Mouse (Mus musculus) spleen, postnatal 36 days (tissue): ENCODE data around the gene Pakap.
A peak's percentile ranks its signal among the peaks of the same experiment; 100 is the strongest.

Source experiments
- DNase-seq, 2 experiments: peaks; one replicate each; pipeline ENCODE4 v3.0.0; 2022; ENCODE audit warnings: low spot score in 2 of 2, mixed read lengths in 1 of 2

Pakap gene

DNA sequence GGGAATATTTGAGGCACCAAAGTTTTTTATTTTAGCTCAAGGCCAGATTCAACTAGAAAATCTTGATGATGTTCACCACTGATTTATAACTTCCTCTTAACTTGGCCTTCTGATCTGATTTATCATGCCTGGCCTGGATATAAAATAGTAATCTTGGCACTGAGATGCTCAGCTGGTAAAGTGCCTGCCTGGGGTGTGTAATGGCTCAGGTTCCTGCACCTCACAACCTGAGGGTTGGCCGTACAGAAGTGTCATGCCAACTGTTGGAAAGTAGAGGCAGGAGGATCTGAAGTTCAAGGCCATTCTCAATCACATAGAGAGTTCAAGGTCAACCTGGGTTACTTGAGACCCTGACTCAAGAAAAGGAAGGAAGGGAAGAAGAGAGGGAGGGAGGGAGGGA, 57.3 kb downstream of the Pakap start:
- no peak for DNase-seq

DNA sequence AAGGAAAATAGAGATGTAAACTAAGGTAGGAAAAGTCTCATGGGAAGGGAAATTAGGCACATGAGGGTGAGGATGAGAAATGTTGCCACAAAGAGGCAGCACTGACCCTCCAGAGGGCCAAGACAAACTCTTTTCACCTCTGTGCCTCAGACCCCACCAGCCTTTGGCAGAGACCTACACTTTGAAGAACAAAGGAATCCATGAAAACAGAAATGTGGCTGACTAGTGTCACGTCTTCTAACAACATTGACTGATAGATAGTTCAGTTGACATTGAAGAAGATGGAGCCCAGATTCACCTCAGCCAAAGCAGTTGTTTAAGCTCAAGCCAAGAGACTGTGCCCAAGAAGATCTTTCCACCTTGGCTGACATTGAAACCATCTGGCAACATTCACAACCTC, 57.8 kb downstream of the Pakap start:
- DNase-seq = no peak

DNA sequence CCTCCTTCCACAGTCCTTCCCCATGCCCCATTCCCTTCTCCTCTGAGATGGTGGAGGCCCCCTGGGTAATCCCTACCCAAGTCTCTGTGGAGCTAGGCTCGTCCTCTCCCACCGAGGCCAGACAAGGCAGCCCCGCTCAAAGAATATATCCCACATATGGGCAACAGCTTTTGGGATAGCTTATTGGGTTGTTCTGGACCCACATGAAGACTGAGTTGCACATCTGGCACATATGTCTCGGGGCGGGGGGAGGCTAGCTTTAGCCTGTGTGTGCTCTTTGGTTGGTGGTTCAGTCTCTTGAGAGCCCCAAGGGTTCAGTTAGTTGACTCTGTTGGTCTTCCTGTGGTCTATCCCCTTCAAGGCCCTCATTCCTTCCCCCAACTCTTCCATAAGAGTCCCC, 58.9 kb downstream of the Pakap start:
- no peak for DNase-seq

DNA sequence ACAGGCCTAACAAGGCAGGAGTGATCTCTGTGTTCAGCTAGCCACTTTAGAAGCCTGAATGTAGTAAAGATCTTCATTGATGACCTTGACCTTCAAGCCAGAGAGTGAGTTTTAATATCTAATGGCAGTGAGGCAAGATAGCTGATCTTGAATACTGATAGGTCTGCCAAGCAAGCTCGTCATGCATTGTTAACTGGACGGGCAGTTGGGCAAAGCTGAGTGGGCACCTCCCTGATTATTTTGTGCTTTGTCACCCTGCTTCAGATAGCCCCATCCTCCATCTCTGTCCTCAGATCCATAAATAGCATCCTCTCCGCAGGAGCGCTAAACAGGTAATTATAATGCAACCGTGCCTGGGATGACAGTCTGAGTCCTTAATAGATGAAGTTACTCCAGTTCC, 64.4 kb downstream of the Pakap start:
- DNase-seq = no peak

DNA sequence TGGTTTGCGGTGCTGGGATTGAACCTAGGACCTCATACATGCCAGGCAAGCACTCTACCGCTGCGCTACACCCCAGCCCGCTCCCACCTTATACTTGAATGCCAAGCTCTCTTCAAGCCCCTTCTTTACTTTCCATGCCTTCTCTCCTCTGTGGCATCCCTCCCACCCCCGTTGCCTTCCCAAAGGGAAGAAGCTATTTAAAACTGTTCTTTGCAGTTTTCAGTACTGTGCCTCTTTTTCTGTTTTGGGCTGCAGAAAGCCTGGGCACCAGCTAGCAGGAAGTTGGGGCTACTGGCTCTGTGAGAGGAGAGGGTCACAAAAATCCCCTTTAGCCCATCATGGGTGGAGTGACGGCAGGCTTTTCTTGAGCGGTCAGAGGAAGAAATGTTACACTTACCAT, 65.1 kb downstream of the Pakap start:
- DNase-seq = no peak

DNA sequence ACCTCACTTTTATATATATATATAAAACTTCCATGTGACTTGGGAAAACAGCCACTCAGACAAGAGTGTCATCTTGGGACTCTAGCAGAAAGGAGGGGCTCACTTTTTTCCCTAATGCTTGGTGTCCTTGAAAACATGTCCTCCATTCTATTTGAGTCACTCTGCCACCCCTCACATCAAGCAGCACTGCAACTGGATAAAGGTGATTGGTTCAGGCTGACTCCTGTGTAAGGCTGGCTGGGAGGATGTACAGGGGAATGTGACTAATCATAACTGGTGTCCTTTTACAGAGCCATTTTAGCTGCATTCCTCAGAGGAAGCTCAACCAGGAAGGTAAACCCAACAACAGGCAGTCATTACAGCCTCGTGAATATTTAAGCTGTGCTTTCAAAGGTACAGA, 67.0 kb downstream of the Pakap start:
- DNase-seq = no peak

DNA sequence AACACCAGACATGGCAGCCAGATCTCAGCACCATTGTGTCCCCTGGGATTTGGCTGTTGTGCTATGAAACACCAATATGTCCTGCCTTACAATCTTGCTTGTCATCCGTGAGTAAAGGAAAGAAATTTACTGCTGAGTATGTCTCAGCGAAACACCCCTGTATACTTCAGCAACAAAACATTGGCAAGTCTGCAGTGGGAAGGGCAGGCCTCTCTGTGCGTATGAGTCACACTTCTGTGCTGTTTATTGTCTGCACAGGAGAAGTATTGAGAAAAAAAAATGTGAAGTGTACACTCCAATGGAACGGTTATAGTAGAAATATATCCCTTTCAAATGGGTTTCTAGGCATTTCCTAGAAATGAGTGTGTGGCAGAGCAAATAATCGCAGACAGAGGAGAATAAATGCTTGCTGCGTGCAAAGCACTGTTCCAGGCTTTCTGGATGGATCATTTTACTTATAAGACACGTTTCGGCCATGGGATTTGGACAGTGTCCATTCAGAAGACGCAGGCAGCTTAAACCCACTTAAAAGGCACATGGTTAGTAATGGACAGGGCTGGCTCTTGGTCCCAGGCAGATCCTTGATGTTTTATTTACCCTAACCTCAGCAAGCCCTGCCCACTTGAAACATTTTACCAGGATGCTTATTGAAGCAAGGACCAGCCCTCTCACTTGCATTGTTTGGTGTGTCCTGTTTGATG, 69.0 kb downstream of the Pakap start:
- no peak for DNase-seq

DNA sequence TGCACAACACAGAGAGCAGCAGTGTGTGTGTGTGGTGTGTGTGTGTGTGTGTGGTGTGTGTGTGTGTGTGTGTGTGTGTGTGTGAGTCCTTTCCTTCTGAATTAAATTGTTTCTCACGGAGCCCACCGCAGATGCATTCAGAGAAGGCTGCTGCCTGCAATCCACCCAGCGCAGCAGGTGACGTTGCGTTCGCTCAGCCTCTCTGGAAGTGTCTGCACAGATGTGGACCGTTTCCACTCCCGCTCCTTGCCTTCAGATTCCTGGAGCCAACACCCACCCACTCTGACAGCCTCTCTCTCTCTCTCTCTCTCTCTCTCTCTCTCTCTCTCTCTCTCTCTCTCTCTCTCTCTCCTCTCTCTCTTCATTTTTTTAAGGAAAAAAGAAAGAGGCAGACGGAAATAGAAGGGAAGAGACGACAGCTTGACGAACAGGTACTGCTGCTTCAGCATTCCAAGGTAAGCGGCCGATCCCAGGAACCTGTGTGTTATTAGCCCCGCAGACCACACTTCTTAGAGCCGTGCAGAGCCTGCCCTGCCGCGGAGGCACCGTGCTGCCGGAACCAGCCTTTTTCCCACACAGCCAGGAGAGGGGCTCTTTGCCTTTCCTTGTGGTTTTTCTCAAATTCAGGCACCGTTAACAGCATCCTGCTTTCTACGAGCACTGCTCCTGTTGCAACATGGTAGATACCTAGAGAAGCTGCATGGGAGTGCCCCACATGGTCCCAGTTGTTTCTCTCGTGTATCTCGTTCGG, 69.8 kb downstream of the Pakap start:
- DNase-seq = no peak

DNA sequence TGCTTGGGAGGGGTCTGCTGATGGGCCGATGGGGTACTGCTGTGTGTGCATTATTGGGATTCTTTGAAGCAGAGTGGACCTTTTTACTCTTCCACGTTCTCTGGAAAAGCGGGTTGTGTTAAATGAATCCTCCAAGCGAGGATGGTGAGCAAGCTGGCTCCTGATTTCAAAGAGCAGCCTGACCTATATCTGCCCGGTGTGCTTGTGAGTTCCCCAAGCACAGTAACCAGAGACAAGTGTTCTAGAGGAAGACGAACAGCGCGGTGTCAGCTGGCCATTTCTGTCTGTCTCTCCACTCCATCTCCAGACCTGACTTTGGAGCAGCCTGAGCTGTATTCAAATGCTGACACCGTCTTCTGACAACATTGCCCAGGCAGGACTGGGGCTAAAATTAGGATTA, 71.0 kb downstream of the Pakap start:
- no peak for DNase-seq

DNA sequence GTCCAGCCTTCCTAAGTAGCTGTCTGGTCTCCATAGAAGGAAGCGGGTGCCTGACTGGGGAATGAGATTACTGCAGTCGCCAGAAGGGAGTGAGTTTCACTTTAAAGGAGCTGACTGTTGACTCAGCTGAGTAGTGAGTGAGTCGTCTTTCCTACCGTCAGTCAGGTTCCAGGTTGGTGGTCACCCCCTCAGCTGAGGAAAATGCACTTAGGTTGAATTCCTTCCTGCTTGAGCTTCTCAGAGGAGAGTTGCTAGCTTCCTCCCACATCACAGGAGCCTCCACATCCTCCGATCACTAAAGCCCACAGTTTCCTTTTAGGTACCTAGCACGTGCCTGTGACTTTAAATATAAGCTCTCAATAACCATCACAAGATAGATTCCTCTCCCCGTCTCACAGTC, 72.2 kb downstream of the Pakap start:
- DNase-seq = peak; percentile 2 to 8

DNA sequence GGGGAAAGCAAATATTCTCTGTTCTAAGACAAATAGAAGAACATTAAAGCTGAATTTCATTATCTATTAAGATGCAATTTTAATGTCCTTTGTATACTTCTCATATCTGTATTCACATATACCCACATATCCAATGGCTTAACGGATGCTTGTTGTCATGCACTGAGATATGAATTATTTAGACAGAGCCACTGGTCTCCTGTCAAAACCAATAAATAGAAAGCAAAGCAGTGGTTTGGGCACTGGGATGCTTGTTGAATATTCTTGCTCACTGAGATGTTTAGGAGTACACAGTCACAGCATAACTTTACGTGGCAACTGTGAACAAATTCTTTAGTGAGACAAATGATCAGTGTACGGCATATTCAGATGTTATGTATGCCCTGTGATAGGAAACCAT, 73.0 kb downstream of the Pakap start:
- DNase-seq = no peak

DNA sequence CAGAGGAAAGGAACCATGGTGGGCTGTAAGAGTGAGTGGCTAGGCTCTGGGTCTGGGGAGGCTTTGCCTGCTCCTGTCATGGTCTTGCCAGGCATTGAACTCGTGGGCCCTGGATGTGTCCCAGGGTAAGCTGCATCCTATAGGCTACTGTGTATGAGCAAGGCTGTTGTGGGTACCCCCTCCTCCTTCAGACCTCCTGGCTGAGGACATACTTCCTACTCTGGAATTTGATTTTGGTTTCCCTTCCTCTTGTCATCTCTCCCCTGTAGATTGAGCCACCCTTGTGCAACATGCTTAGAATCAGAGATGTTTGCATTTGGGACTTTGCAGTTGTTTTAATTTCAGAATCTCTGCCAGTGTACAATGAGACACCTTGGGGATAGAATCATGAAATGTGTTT, 83.0 kb downstream of the Pakap start:
- no peak for DNase-seq

DNA sequence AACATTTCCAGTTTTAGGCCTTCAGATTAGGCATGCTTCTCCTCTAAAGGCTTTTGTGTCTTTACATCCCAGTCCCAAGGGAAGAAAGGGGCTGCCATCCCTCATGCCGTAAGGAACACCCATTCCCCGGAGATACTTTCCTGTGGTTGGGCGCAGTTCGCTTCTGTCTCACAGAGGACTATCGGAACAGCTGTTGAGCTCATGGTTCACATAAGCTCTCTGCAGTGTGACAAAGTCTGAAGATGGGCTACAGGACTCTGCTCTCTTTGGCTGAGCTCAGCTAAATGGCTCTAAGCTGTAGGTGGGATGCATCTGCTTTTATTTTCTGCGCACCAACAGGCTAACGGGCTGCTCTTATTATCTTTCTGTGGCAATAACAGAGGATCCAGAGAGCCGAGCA, 83.6 kb downstream of the Pakap start:
- no peak for DNase-seq

DNA sequence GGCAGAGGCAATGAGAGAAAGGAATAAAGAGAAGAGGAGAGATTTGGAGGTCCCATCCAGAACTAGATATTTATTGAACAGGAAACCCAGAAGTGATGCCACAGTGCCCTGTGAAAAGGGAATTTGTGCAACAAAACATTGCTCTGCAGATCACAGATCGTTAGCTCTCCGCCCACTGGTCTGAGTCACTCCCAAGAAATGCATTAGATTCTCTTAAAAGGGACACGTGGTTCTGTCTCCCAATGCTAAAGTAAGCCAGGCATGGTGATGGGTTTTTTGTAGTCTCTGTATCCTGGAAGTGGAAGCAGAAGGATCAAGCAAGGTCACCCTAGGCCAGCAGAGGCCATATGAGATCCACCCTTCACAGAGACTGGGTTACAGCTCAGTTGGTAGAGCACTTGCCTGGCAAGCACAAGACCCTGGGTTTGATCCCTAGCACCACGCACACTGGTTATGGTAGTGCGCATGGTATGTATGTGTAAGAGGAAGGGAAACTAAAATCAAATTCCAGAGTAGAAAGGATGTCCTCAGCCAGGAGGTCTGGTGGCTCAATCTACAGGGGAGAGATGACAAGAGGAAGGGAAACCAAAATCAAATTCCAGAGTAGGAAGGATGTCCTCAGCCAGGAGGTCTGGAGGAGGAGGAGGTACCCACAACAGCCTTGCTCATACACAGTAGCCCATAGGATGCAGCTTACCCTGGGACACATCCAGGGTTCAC, 84.4 kb downstream of the Pakap start:
- DNase-seq = no peak

DNA sequence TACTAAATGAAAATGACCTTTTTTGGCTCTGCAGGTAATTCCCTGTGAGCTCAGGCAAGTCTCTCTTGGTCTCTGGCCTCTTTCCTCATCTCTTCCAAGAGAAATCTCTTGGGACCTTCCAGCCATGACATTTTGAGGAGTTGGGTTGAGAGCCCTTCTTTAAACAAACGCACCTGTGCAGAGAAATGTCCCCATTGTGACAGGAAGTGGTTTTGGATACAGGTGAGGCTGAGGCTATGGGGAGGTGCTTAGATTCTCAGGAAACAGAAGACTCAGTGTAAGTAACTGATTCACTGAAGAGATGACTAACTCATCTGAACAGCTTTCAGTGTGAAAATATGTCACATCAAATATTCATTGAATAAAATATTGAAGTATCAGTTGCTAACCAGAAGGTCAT, 88.0 kb downstream of the Pakap start:
- no peak for DNase-seq

DNA sequence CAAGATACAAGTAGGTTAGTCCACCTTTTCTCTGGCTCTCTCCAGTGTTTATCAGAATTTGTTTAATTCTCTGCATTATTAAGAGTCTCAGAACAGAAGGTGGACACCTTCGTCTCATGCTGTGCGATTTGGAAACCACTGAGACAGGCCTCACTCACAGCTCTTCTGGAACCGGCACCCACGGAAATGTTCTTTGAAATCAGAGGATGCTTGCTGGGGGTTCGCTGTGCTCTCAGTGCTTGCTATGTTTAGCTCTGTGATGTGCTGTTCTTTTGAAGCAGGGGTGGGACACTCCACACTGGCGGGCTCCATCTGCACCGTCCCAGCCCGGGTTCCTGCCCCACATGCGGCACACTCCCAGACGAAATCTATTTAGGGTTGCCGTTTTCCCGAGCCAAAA, 88.4 kb downstream of the Pakap start:
- DNase-seq = no peak

DNA sequence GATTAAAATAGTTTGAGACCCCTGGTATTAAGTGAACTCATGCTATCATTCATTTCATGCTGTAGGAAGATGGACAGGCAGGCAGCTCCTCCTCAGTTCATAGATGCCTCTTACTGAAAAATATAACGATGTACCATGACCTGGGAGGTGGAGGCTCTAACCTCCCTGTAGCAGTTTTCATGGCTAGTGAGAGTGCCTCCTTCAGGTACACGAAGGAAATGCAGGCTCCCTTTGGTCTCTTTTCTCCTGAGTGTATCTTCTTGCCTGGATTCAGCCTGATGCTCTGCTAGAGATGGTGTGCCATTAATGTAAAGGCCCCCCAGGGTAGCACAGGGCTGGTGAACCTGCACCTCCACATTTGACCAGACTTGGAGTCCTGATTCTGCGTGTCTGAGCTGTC, 88.9 kb downstream of the Pakap start:
- DNase-seq = no peak

DNA sequence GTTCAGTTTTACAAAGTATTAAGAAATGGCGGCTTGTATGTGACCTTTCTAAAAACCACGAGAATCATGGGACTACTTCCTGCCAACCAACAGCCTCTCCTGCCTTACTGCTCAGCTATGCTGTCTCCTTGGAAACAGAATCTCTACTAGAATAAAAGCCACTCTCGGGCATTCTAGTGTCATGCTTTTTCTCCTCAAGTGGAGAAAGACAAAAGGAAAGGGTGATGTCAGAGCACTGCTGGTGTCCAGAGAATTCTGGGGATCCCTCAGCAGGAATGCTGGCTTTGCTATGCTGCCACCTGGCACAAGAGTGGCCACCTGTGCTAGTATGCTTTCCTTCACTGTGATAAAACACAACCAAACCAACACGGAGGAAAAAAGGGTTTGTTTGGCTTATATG, 92.5 kb downstream of the Pakap start:
- no peak for DNase-seq

DNA sequence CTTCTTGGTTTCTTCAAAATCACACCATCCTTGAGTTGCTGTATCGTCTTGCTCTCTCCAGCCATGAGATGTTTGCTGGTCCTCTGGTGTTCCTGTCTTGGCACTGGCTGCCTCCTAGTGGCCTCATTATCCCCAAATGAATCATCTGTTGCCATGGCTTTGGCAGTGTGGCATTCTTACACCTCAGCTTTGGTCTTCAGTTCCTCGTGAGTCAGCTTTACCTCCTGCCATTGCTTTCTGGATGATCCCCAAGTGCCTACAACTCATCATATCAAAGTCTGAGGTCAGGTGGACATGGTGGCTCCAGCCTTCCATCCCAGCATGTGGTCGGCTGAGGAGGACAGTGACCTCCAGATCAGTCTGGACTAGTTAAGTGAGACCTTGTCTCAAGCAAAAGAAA, 98.1 kb downstream of the Pakap start:
- no peak for DNase-seq

DNA sequence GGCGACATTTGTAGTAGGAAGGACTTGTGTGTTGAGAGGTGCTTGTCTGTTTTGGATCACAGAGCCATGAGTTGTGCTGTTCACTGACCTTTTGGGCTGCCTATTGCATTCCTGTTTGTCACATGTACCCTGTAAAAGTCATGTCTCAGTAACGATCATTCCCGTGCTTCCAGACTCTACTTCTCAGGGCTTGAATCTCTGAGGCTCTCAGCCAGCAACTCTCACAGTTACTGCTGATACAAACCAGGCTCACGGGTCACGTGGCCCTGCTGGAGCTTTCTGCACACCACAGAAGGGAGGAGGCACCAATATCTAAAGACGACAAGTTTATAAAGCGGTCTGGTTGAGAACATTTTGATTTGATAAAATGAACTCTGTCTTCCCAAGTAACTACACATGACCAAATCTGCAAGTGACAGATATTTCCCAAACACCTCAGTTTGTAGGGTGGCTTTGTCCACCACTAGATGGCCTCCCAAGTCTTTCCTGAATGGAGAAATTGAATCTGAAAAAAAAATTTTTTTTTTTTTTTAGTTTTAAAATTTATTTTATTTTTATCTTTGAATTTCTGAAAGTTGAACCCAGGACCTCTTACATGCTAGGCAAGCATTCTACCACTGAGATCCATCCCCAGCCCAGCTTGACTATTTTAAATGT, 103.0 kb downstream of the Pakap start:
- DNase-seq = no peak

DNA sequence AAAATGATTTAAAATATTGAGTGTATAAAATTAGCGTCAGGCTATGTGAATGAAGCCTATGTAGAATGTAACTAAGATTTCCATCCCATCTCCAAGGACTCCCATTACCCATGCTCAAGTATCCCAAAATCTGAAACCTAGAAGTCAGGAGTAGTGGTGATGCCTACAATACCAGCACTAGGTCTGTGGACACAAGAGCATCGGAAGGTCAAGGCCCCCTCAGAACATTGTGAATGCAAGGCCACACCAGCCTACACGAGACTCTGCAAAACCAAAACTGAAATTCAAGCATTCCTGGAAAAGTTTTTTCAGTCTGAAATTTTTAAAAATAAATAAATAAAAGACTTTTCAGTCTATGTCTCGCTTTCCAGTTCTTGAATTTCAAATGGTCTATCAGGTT, 104.6 kb downstream of the Pakap start:
- DNase-seq = no peak
